Mouse (Mus musculus): ENCODE data around the gene Pmf1.

The Pmf1 gene

GRCm38 (mm10) chr3:88409741-88410644, at the start of gene Pmf1:
TSS of gene Pmf1 (minus strand) at chr3:88410331.
- peak; percentile 85 to 86 for DNase-seq (ENCODE audit: low spot score in 2 of 2)

- no peak for DNase-seq (ENCODE audit: low spot score in 2 of 2)
Observed at GRCm38 (mm10) chr3:88458778-88459219, 48.7 kb upstream of the Pmf1 start.

- no peak for DNase-seq (ENCODE audit: low spot score in 2 of 2)
Observed at GRCm38 (mm10) chr3:88456746-88457532, 46.8 kb upstream of the Pmf1 start.

GRCm38 (mm10) chr3:88456313-88456712, 46.2 kb upstream of the Pmf1 start:
- DNase-seq (ENCODE audit: low spot score in 2 of 2) = no peak

- no peak for DNase-seq (ENCODE audit: low spot score in 2 of 2)
Observed at GRCm38 (mm10) chr3:88455588-88456264, 45.6 kb upstream of the Pmf1 start.

- DNase-seq (ENCODE audit: low spot score in 2 of 2) = no peak
Observed at GRCm38 (mm10) chr3:88454762-88455587, 44.8 kb upstream of the Pmf1 start.

- no peak for DNase-seq (ENCODE audit: low spot score in 2 of 2)
Observed at GRCm38 (mm10) chr3:88453986-88454385, 43.9 kb upstream of the Pmf1 start.

GRCm38 (mm10) chr3:88453369-88453768, 43.2 kb upstream of the Pmf1 start:
- no peak for DNase-seq (ENCODE audit: low spot score in 2 of 2)

GRCm38 (mm10) chr3:88452716-88453115, 42.6 kb upstream of the Pmf1 start:
- no peak for DNase-seq (ENCODE audit: low spot score in 2 of 2)

- no peak for DNase-seq (ENCODE audit: low spot score in 2 of 2)
Observed at GRCm38 (mm10) chr3:88452246-88452645, 42.1 kb upstream of the Pmf1 start.

- DNase-seq (ENCODE audit: low spot score in 2 of 2) = no peak
Observed at GRCm38 (mm10) chr3:88450379-88451131, 40.4 kb upstream of the Pmf1 start.

- no peak for DNase-seq (ENCODE audit: low spot score in 2 of 2)
Observed at GRCm38 (mm10) chr3:88449395-88450023, 39.4 kb upstream of the Pmf1 start.

GRCm38 (mm10) chr3:88448443-88448842, 38.3 kb upstream of the Pmf1 start:
- no peak for DNase-seq (ENCODE audit: low spot score in 2 of 2)

GRCm38 (mm10) chr3:88447676-88448183, 37.6 kb upstream of the Pmf1 start:
- DNase-seq (ENCODE audit: low spot score in 2 of 2) = no peak

- DNase-seq (ENCODE audit: low spot score in 2 of 2) = no peak
Observed at GRCm38 (mm10) chr3:88446471-88447123, 36.5 kb upstream of the Pmf1 start.

GRCm38 (mm10) chr3:88442888-88443287, 32.8 kb upstream of the Pmf1 start:
- DNase-seq (ENCODE audit: low spot score in 2 of 2) = no peak

- no peak for DNase-seq (ENCODE audit: low spot score in 2 of 2)
Observed at GRCm38 (mm10) chr3:88442488-88442887, 32.4 kb upstream of the Pmf1 start.

- DNase-seq (ENCODE audit: low spot score in 2 of 2) = peak; percentile 44 to 61
Observed at GRCm38 (mm10) chr3:88440500-88441381, 30.6 kb upstream of the Pmf1 start.

All from right cerebral cortex, postnatal 36 days (tissue).